Mouse (Mus musculus): Measurements from ENCODE around the gene Cpne6.
A peak's percentile ranks its signal among the peaks of the same experiment; 100 is the strongest.

The Cpne6 gene

GRCm38 (mm10) chr14:55557587-55557986 lies 47.3 kb downstream of the Cpne6 start:
- DNase-seq, result no peak

GRCm38 (mm10) chr14:55558740-55559448 lies 48.6 kb downstream of the Cpne6 start:
- DNase-seq, result no peak

GRCm38 (mm10) chr14:55559799-55560201 lies 49.6 kb downstream of the Cpne6 start, which contains the start of gene Dcaf11:
Gene Dcaf11, plus strand, starts transcription at chr14:55560006.
- peak; percentile 88 for DNase-seq

GRCm38 (mm10) chr14:55560202-55561073 lies 50.2 kb downstream of the Cpne6 start, which contains the start of gene A730061H03Rik:
Gene A730061H03Rik, minus strand, starts transcription at chr14:55560406.
- DNase-seq, result peak; percentile 97

- DNase-seq, result no peak
Observed at GRCm38 (mm10) chr14:55561860-55562259, 51.6 kb downstream of the Cpne6 start.

GRCm38 (mm10) chr14:55563249-55563648 lies 53.0 kb downstream of the Cpne6 start:
- no peak for DNase-seq

GRCm38 (mm10) chr14:55565748-55566147 lies 55.5 kb downstream of the Cpne6 start:
- DNase-seq, result no peak

All from thymus, postnatal 25 days (tissue).